Mouse (Mus musculus) hindbrain, embryonic 13.5 days (tissue): ENCODE results near the gene Trpm8. TPM values are rescaled to one million over a fixed set of nuclear protein-coding genes. Genes with fewer than 3 reads are reported as not detected.

Experiments
- ATAC-seq: fragments of 200-750 bp; cut with Nextera tagmentation; 2 replicates; pipeline ENCODE4 v1.8.0; 2017; ENCODE audit warnings: moderate TSS enrichment; ENCODE audit not compliant: low FRiP score
- H3K27ac ChIP-seq: fragments of 300-500 bp; sonication (generic); 2 replicates; pipeline ENCODE4 v1.5.1; 2015; ENCODE audit warnings: inconsistent platforms, mild to moderate bottlenecking, moderate library complexity
- H3K27me3 ChIP-seq: fragments of 300-500 bp; sonication (generic); 2 replicates; pipeline ENCODE4 v1.6.1; 2015; ENCODE audit warnings: mild to moderate bottlenecking, inconsistent platforms
- H3K36me3 ChIP-seq: fragments of 300-500 bp; sonication (generic); 2 replicates; pipeline ENCODE4 v1.6.1; 2015; ENCODE audit warnings: mild to moderate bottlenecking, inconsistent platforms
- H3K4me1 ChIP-seq: fragments of 300-500 bp; sonication (generic); replicated peaks from 2 replicates; pipeline ENCODE4 v1.6.1; 2015; ENCODE audit warnings: inconsistent platforms
- H3K4me2 ChIP-seq: fragments of 300-500 bp; sonication (generic); 2 replicates; pipeline ENCODE4 v1.6.1; 2015; ENCODE audit warnings: inconsistent platforms, mild to moderate bottlenecking, moderate library complexity
- H3K4me3 ChIP-seq: fragments of 300-500 bp; sonication (generic); 2 replicates; pipeline ENCODE4 v1.5.1; 2015; ENCODE audit warnings: mild to moderate bottlenecking, inconsistent platforms
- H3K9ac ChIP-seq: fragments of 300-500 bp; sonication (generic); 2 replicates; pipeline ENCODE4 v1.6.1; 2015; ENCODE audit warnings: mild to moderate bottlenecking, inconsistent platforms
- H3K9me3 ChIP-seq: fragments of 300-500 bp; sonication (generic); 2 replicates; pipeline ENCODE4 v1.6.1; 2016; ENCODE audit warnings: inconsistent platforms
- WGBS: fragments of 180-500 bp; shearing (Covaris S2); methylation state at CpG from one replicate; pipeline ENCODE4 v1.1.7; 2015; 5-methylcytosine and 5-hydroxymethylcytosine counted together
- polyA plus RNA-seq: library from polyadenylated mRNA; unstranded; fragments of >200 nt; fragmentation: Nextera tagmentation; extraction: Ambion mirVana; gene quantifications from 2 replicates; pipeline ENCODE4 v1.2.1, GENCODE M21; 2015

Gene Trpm8
- polyA plus RNA-seq, 1 experiment from 2014 or later: 0.04 TPM

DNA sequence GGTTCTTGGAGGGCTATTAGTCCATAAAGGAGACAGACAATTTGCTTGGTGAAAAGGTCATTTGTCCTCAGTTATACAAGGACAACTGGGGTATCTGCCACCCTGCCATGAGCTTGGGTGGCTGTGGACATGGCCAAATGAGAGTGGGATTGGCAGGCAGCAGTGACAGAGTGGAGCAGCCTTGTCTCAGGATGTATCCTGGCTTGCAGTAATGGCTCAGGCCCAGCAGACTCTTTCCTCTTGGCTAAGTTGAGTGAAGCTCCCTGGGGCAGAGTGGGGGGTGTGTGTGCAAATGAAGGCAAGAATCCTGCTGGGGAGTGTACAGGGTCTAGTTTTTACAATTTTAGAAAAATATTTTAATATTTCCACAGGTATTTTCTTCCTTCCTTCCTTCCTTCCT, 44.7 kb downstream of the Trpm8 start:
- H3K4me2 ChIP-seq: no peak overlapping the region
- no peaks in the 10 kb centered on the region for H3K36me3 ChIP-seq
- ATAC-seq: no peak
- no peaks in the 10 kb centered on the region for H3K27me3 ChIP-seq
- H3K4me1 ChIP-seq: no peaks in the 10 kb centered on the region
- no peak overlapping the region for H3K9ac ChIP-seq
- no peak overlapping the region for H3K27ac ChIP-seq
- H3K4me3 ChIP-seq: no peak overlapping the region
- no peaks in the 10 kb centered on the region for H3K9me3 ChIP-seq

DNA sequence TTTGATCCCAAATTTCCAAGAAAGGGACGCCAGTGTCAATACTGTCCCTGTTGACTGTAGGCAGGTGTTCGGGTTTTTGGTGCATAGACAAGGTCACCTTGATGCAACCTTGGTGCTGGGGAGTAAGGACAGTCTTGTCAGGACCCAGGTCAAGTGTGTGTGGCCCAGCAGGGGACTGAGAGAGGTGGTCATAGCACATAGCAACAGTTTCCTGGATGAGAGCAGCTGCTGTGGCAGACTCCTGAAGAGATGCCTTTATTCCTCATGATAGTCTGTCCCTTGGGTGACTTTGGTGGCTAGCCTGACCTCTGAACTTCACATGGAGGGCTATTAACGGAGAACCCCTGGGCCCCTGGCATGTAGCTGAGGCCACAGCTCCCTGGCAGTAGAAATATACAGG, 45.6 kb downstream of the Trpm8 start:
- WGBS: 83% methylated on average over 3 of the region's 3 CpGs
- no peaks in the 10 kb centered on the region for H3K36me3 ChIP-seq
- no peak overlapping the region for H3K9ac ChIP-seq
- H3K4me2 ChIP-seq: no peak overlapping the region
- H3K9me3 ChIP-seq: no peaks in the 10 kb centered on the region
- H3K27me3 ChIP-seq: no peaks in the 10 kb centered on the region
- no peak overlapping the region for H3K27ac ChIP-seq
- ATAC-seq: no peak
- no peaks in the 10 kb centered on the region for H3K4me1 ChIP-seq
- no peak overlapping the region for H3K4me3 ChIP-seq

DNA sequence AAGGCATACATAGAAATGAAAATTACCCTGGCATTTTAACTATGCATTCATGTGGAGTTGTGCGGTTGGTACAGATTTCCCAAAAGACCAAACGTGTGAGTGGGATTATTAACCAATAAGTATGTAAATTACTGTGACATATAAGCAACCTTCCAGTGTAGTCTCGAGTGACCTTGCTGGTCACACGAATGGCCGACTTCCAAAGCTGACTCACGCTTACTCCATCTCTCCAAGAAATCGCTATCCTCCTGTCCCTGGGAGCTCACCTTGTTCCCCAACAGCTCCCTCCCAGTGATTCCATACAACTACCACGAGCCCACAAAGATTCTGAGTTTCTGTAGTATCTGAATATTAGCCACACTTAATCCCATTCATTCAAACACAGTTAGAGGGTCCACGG, 62.0 kb downstream of the Trpm8 start:
- Histone ChIP-seq H3K4me2 (no peak overlapping the region), H3K4me1 (no peaks in the 10 kb centered on the region), H3K9me3 (no peaks in the 10 kb centered on the region), H3K27ac (no peak overlapping the region), H3K4me3 (no peak overlapping the region), H3K36me3 (no peaks in the 10 kb centered on the region), H3K27me3 (no peaks in the 10 kb centered on the region), H3K9ac (no peak overlapping the region)
- ATAC-seq: no peak
- WGBS: 66% methylated on average over 9 of the region's 9 CpGs

DNA sequence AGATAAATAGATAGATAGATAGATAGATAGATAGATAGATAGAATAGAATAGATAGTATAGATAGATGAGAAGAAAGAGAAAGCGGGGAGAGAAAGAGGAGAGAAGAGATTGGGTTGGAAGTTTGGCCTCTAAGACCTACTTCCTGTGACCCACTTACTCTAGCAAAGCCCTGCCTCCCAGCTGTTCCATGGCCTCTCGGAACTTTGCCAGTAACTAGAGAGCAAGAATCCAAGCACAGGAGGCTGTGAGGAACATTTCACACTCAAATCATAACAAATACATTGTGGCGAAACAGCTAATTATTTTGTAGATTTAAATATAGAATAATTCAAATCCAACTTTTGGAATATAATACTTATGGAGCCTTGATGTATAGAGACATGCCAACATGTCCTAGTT, 65.2 kb downstream of the Trpm8 start:
- WGBS: 91% methylated on average over 3 of the region's 3 CpGs
- Histone ChIP-seq H3K9ac (no peak overlapping the region), H3K4me2 (no peak overlapping the region), H3K9me3 (no peaks in the 10 kb centered on the region), H3K27me3 (no peaks in the 10 kb centered on the region), H3K4me1 (no peaks in the 10 kb centered on the region), H3K36me3 (no peaks in the 10 kb centered on the region), H3K27ac (no peak overlapping the region), H3K4me3 (no peak overlapping the region)
- ATAC-seq: no peak

DNA sequence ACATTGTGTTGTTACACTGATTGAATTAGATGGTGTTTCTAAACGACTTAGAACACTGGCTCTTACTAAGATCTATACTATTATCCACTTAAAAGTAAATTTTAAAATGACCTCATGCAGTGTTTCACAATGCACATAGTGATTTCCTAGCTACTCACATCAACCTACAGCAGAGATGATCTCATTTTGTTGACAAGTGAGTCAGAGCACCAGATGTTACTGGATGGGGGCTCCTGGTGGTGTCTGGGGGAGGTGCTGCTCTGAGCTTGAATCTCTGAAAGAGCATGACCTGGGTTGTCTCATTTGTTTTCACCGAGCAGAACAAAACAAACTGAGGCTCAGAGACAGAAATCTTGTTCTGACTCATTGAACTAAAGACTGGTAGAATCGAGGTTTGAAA, 68.1 kb downstream of the Trpm8 start:
- no peaks in the 10 kb centered on the region for H3K9me3 ChIP-seq

DNA sequence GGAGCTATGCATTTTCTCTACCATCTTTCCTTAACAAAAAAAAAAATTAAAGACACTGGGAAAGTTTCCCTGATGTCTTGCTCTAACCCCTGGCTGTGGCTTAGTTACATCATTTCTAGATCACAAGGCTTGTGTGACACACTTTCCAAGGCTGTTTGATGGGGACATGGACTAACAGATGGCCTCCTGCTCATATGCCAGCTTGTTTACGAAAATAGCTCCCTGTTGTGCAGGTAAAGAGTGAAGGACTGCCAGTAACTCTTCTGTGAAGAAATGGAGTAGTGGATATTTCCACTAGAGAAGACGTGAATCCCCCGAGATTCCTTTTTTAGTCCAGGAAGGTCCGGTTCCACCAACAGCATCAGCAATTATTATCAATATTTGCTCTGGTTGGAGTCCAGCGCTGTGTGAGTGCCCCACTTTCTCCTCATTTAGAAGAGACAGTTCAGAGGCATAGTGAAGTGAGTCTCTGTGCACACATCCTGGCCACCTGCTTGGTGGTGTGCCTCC, 71.1 kb downstream of the Trpm8 start:
- no peaks in the 10 kb centered on the region for H3K36me3 ChIP-seq
- no peaks in the 10 kb centered on the region; the same call in 1 of the 2 replicates for H3K4me1 ChIP-seq
- no peaks in the 10 kb centered on the region for H3K9me3 ChIP-seq
- no peak overlapping the region for H3K4me2 ChIP-seq
- no peak for ATAC-seq
- H3K27me3 ChIP-seq: no peaks in the 10 kb centered on the region
- H3K4me3 ChIP-seq: no peak overlapping the region
- WGBS: 89% methylated on average over 5 of the region's 5 CpGs
- no peak overlapping the region for H3K9ac ChIP-seq
- no peak overlapping the region for H3K27ac ChIP-seq

More for the DNA sequence above, 68.1 kb downstream of the Trpm8 start:
- H3K4me2 ChIP-seq: no peak overlapping the region
- 30% methylated on average over 3 of the region's 3 CpGs for WGBS
- no peak overlapping the region for H3K4me3 ChIP-seq
- no peaks in the 10 kb centered on the region for H3K36me3 ChIP-seq
- H3K4me1 ChIP-seq: no peaks in the 10 kb centered on the region
- ATAC-seq: no peak
- H3K27me3 ChIP-seq: no peaks in the 10 kb centered on the region
- H3K9ac ChIP-seq: no peak overlapping the region
- H3K27ac ChIP-seq: no peak overlapping the region

DNA sequence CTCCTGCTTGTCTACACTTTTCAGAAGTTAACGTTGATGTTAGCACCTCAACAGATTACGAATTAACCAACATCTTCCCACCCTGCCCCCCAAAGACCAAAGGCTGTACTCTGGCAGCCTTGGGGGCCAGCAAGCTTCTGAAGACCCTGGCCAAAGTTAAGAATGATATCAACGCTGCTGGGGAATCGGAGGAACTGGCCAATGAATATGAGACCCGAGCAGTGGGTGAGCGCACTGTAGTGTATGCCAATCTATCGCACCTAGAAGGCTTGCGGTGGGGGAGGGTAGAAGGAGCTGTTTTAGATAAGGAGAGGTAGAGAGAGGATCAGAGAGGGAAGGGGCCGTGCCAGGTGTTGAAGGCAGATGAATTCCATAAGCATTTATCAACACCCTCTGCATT, 73.3 kb downstream of the Trpm8 start:
- no peaks in the 10 kb centered on the region for H3K9me3 ChIP-seq
- H3K4me1 ChIP-seq: no peaks in the 10 kb centered on the region; the same call in 1 of the 2 replicates
- H3K9ac ChIP-seq: no peak overlapping the region
- WGBS: 93% methylated on average over 9 of the region's 9 CpGs
- no peak for ATAC-seq
- H3K27me3 ChIP-seq: no peaks in the 10 kb centered on the region
- no peak overlapping the region for H3K4me2 ChIP-seq
- H3K27ac ChIP-seq: no peak overlapping the region
- no peak overlapping the region for H3K4me3 ChIP-seq
- no peaks in the 10 kb centered on the region for H3K36me3 ChIP-seq

DNA sequence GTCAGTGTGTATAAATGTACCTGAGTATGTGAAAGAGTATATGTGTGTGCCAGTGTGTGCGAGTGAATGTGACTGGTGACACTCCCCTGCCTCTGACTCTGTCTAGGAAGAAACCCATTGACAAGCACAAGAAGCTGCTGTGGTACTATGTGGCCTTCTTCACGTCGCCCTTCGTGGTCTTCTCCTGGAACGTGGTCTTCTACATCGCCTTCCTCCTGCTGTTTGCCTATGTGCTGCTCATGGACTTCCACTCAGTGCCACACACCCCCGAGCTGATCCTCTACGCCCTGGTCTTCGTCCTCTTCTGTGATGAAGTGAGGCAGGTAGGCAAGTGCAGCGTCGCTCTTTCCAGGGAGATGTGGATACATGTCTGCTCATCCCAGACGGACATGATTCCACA, 77.6 kb downstream of the Trpm8 start:
- WGBS: 95% methylated on average over 12 of the region's 12 CpGs
- ATAC-seq: no peak
- H3K9ac ChIP-seq: no peak overlapping the region
- no peak overlapping the region for H3K4me3 ChIP-seq
- no peaks in the 10 kb centered on the region for H3K27me3 ChIP-seq
- H3K9me3 ChIP-seq: no peaks in the 10 kb centered on the region
- peaks cover 4% of the 10 kb centered on the region; the same call in 1 of the 2 replicates for H3K4me1 ChIP-seq
- no peak overlapping the region for H3K4me2 ChIP-seq
- H3K36me3 ChIP-seq: no peaks in the 10 kb centered on the region
- no peak overlapping the region for H3K27ac ChIP-seq

DNA sequence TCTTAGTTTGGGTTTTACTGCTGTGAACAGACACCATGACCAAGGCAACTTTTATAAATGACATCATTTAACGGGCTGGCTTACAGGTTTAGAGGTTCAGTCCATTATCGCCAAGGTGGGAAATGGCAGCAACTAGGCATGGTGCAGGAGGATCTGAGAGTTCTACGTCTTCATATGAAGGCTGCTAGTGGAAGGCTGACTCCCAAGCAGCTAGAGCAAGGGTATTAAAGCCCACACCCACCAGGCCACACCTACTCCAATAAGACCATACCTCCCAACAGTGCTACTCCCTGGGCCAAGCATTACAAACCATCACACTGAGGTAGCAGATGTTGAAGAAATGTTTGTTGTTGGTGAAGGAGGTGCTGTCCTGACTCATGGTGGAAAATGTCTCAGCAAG, 78.2 kb downstream of the Trpm8 start:
- no peak overlapping the region for H3K9ac ChIP-seq
- H3K9me3 ChIP-seq: no peaks in the 10 kb centered on the region
- no peaks in the 10 kb centered on the region for H3K27me3 ChIP-seq
- 94% methylated on average over 3 of the region's 3 CpGs for whole genome bisulfite sequencing
- H3K27ac ChIP-seq: no peak overlapping the region
- no peaks in the 10 kb centered on the region for H3K36me3 ChIP-seq
- H3K4me2 ChIP-seq: no peak overlapping the region
- ATAC-seq: no peak
- H3K4me3 ChIP-seq: no peak overlapping the region
- peaks cover 4% of the 10 kb centered on the region; the same call in 1 of the 2 replicates for H3K4me1 ChIP-seq

DNA sequence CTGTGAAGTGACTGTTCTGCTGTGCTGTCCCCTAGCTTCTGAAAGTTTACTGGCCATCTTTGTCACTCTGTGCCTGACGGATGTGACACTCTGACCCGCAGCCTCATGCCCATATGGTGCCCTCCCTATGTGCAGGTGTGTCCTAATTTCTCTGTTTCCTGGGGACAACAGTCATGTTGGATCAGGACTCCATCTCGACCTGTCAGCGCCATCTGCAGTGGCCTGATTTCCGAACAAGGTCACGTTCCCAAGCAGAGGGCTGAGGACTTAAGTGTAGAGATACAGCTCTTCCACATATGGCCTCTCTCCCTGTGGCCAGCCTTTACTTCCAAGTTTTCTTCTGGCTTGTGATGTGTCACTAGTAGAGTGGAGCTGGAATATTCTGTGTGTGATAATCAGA, 79.2 kb downstream of the Trpm8 start:
- no peak overlapping the region for H3K4me3 ChIP-seq
- no peak overlapping the region for H3K9ac ChIP-seq
- H3K4me2 ChIP-seq: no peak overlapping the region
- 86% methylated on average over 6 of the region's 6 CpGs for whole genome bisulfite sequencing
- peaks cover 4% of the 10 kb centered on the region; the same call in 1 of the 2 replicates for H3K4me1 ChIP-seq
- no peaks in the 10 kb centered on the region for H3K9me3 ChIP-seq
- H3K27ac ChIP-seq: no peak overlapping the region
- no peak for ATAC-seq
- no peaks in the 10 kb centered on the region for H3K27me3 ChIP-seq
- H3K36me3 ChIP-seq: no peaks in the 10 kb centered on the region

DNA sequence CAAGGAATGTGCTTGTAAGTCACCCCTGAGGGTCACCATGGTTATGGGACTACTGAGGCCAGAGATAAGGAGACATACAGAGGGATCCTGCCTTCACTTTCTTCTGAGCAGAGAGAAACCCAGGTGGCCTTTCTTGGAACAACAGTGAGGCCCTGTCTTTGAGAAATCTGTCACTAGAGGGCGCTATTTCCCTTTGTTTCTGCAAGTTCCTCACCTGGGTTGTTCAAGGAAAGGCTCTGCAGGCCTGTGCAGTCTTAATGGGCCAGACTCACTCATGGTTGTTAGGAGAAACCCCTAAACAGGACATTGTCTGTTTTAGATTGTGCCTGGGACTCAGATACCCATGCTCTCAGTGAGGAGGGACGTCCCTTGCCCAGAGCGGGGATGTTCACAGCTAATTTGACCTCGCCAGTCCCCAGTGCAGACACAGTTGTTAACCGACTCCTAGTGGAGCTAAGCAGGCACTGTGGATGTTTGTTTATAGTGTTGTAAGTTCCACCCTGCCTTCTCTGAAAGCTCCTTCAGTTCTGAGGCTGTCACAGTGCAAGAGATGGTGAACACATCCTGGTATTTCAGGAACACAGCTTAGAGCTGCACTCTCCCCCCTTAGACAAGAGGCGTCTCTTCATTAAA, 80.1 kb downstream of the Trpm8 start:
- no peak overlapping the region for H3K27ac ChIP-seq

DNA sequence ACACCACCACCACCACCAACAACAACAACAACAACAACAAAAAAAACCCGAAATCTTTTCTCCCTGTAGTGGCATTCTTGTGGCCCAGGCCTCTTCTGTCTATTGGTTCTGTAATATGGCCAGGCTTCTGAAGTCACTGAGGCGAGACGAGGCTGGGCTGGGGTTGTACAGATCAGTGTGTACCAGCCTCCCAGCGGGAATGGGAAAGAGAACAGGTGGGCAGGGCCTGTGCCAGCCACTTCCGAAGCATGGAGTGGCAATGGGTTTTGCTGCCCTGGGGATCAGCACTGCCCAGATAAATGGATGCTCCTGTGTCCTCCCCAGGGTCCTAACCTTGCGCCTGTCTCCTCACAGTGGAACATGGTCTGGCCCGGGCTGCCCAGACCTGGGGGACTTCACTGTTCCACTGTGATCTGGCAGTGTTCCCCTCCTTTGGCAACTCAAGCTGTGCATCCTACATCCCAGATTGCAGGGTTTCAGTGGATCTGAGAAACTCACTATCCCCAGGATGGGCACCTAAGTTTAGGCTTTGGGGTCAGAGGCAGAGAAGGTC, 80.7 kb downstream of the Trpm8 start:
- Histone ChIP-seq H3K4me2 (no peak overlapping the region), H3K27me3 (no peaks in the 10 kb centered on the region), H3K27ac (no peak overlapping the region), H3K9ac (no peak overlapping the region; the same call in 1 of the 2 replicates), H3K36me3 (no peaks in the 10 kb centered on the region), H3K4me3 (no peak overlapping the region), H3K9me3 (no peaks in the 10 kb centered on the region), H3K4me1 (0 out of 2 replicates have a peak, but pooled peaks cover 4% of the 10 kb centered on the region)
- no peak for ATAC-seq
- 75% methylated on average over 7 of the region's 7 CpGs for WGBS

More for the DNA sequence above, 80.1 kb downstream of the Trpm8 start:
- ATAC-seq: peak; percentile 83
- Histone ChIP-seq H3K4me1 (peaks cover 4% of the 10 kb centered on the region; the same call in 1 of the 2 replicates), H3K27me3 (no peaks in the 10 kb centered on the region), H3K36me3 (no peaks in the 10 kb centered on the region), H3K4me3 (no peak overlapping the region), H3K4me2 (no peak overlapping the region), H3K9me3 (no peaks in the 10 kb centered on the region), H3K9ac (no peak overlapping the region; the same call in 1 of the 2 replicates)
- 59% methylated on average over 6 of the region's 6 CpGs for WGBS

DNA sequence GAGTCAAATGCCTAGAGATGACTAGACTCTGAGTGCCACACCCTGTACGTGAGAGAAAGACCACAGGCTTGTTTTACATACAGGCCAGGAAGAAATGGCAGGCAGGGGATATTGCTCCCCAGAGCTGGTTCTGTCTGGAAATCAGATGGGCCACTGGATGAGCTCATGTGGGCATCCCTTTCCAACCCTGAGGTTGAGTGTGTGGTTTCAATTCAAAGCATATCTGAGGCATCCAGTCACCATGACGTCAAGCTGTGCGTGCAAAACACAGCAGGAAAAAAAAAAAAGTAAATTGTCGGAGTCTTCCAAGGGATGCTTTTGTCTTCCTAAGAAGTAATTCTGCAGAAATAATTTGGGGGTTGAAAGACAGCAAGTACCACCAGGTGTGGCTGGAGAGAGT, 83.6 kb downstream of the Trpm8 start:
- no peak overlapping the region for H3K4me2 ChIP-seq
- WGBS: 56% methylated on average over 4 of the region's 4 CpGs
- H3K4me3 ChIP-seq: no peak overlapping the region
- H3K27me3 ChIP-seq: no peaks in the 10 kb centered on the region
- 0 out of 2 replicates have a peak, but pooled peaks cover 4% of the 10 kb centered on the region for H3K4me1 ChIP-seq
- H3K9me3 ChIP-seq: no peaks in the 10 kb centered on the region
- H3K27ac ChIP-seq: no peak overlapping the region
- H3K9ac ChIP-seq: no peak overlapping the region
- ATAC-seq: no peak
- no peaks in the 10 kb centered on the region for H3K36me3 ChIP-seq
